Mouse (Mus musculus) regulatory T cell (primary cell): ENCODE data around the gene 1700021F07Rik.

Experiments
- in situ Hi-C: fragments of 300-600 bp; cut with MboI, MseI; formaldehyde crosslinking; loops from one replicate; pipeline ENCODE4 v1.15.1; 2025; ENCODE audit warnings: high pct_unique_total_duplicates

The 1700021F07Rik gene

GRCm38 (mm10) chr2:173522376-173522775 lies at the start of gene 1700021F07Rik:
1700021F07Rik (plus strand) TSS chr2:173522586.
- in situ Hi-C loops: no loop called here

GRCm38 (mm10) chr2:173473233-173473632 lies 49.2 kb upstream of the 1700021F07Rik start:
- in situ Hi-C loops: no loop called here

GRCm38 (mm10) chr2:173479050-173479449 lies 43.3 kb upstream of the 1700021F07Rik start:
- in situ Hi-C loops: loop anchor here (5.0 kb wide), 1 partner anchor 53 kb away; no protein-coding TSS in a partner anchor

GRCm38 (mm10) chr2:173484486-173484885 lies 37.9 kb upstream of the 1700021F07Rik start:
- in situ Hi-C loops: no loop called here

- in situ Hi-C loops: no loop called here
These were observed 22.8 kb upstream of the 1700021F07Rik start for GRCm38 (mm10) chr2:173499612-173500011.

GRCm38 (mm10) chr2:173513977-173514376 lies 8.4 kb upstream of the 1700021F07Rik start:
- in situ Hi-C loops: no loop called here

GRCm38 (mm10) chr2:173515186-173515585 lies 7.2 kb upstream of the 1700021F07Rik start:
- in situ Hi-C loops: no loop called here

- in situ Hi-C loops: no loop called here
These were observed 6.1 kb upstream of the 1700021F07Rik start for GRCm38 (mm10) chr2:173516150-173516855.

- in situ Hi-C loops: no loop called here
These were observed 6.1 kb downstream of the 1700021F07Rik start for GRCm38 (mm10) chr2:173528493-173528892.

- in situ Hi-C loops: loop anchor here (5.0 kb wide), 1 partner anchor 56 kb away; no protein-coding TSS in a partner anchor
These were observed 10.5 kb downstream of the 1700021F07Rik start for GRCm38 (mm10) chr2:173532711-173533462.

GRCm38 (mm10) chr2:173534581-173534980 lies 12.2 kb downstream of the 1700021F07Rik start:
- in situ Hi-C loops: loop anchor here (5.0 kb wide), 1 partner anchor 57 kb away; no protein-coding TSS in a partner anchor

GRCm38 (mm10) chr2:173535390-173535789 lies 13.0 kb downstream of the 1700021F07Rik start:
- in situ Hi-C loops: no loop called here

GRCm38 (mm10) chr2:173535886-173536285 lies 13.5 kb downstream of the 1700021F07Rik start:
- in situ Hi-C loops: no loop called here

- in situ Hi-C loops: no loop called here
These were observed 17.4 kb downstream of the 1700021F07Rik start for GRCm38 (mm10) chr2:173539781-173540180.

- in situ Hi-C loops: no loop called here
These were observed 19.4 kb downstream of the 1700021F07Rik start for GRCm38 (mm10) chr2:173541748-173542147.

- in situ Hi-C loops: no loop called here
These were observed 20.3 kb downstream of the 1700021F07Rik start for GRCm38 (mm10) chr2:173542716-173543115.

- in situ Hi-C loops: loop anchor here (5.0 kb wide), 1 partner anchor 364 kb away; no protein-coding TSS in a partner anchor
These were observed 23.8 kb downstream of the 1700021F07Rik start for GRCm38 (mm10) chr2:173545992-173546703.

GRCm38 (mm10) chr2:173549236-173549635 lies 26.9 kb downstream of the 1700021F07Rik start:
- in situ Hi-C loops: loop anchor here (5.0 kb wide), 1 partner anchor 367 kb away; no protein-coding TSS in a partner anchor

- in situ Hi-C loops: loop anchor here (5.0 kb wide), 1 partner anchor 443 kb away; no protein-coding TSS in a partner anchor
These were observed 28.3 kb downstream of the 1700021F07Rik start for GRCm38 (mm10) chr2:173550681-173551080.

- in situ Hi-C loops: loop anchor here (5.0 kb wide), 1 partner anchor 447 kb away; no protein-coding TSS in a partner anchor
These were observed 31.5 kb downstream of the 1700021F07Rik start for GRCm38 (mm10) chr2:173553863-173554262.

- in situ Hi-C loops: no loop called here
These were observed 36.5 kb downstream of the 1700021F07Rik start for GRCm38 (mm10) chr2:173558754-173559396.
